Mouse (Mus musculus) G1E (cell line): Measurements from ENCODE around the gene Slc22a23. TPM values are rescaled to one million over a fixed set of nuclear protein-coding genes. Genes with fewer than 3 reads are reported as not detected.

Source experiments
- ATAC-seq: 2 replicates; pipeline ENCODE4 v1.8.0; 2016; ENCODE audit warnings: mild to moderate bottlenecking; ENCODE audit not compliant: insufficient number of reproducible peaks, poor library complexity, low FRiP score, severe bottlenecking; ENCODE audit errors: extremely low read depth
- DNase-seq: peaks from one replicate; pipeline ENCODE4 v3.0.0; 2012; ENCODE audit warnings: low spot score
- H3K27me3 ChIP-seq: 2 replicates; pipeline ENCODE4 v1.6.1; 2012; ENCODE audit warnings: mild to moderate bottlenecking, low read length, inconsistent platforms; ENCODE audit not compliant: insufficient read depth
- H3K36me3 ChIP-seq: replicated peaks from 2 replicates; pipeline ENCODE3; 2012; ENCODE audit warnings: mild to moderate bottlenecking, inconsistent platforms
- H3K4me1 ChIP-seq: 2 replicates; pipeline ENCODE4 v1.6.1; 2012; ENCODE audit warnings: low read depth, low read length, inconsistent platforms, mixed read lengths; ENCODE audit not compliant: insufficient read depth
- H3K4me3 ChIP-seq: 2 replicates; pipeline ENCODE4 v1.5.1; 2012; ENCODE audit warnings: low read depth, mild to moderate bottlenecking, inconsistent platforms, low read length, moderate library complexity, mixed read lengths
- H3K9me3 ChIP-seq: replicated peaks from 2 replicates; pipeline ENCODE4 v1.6.1; 2012; ENCODE audit warnings: inconsistent platforms
- CTCF ChIP-seq: IDR thresholded peaks from 2 replicates; pipeline ENCODE4 v1.5.1; 2012; ENCODE audit warnings: low read depth, low read length, inconsistent platforms, mixed read lengths
- GATA1 ChIP-seq: IDR thresholded peaks from 2 replicates; pipeline ENCODE4 v1.6.1; 2012; ENCODE audit warnings: borderline replicate concordance, low read length, inconsistent platforms, mixed read lengths
- GATA2 ChIP-seq: IDR thresholded peaks from 2 replicates; pipeline ENCODE4 v1.6.1; 2012; ENCODE audit warnings: low read depth, low read length, inconsistent platforms, borderline replicate concordance
- POLR2AphosphoS5 ChIP-seq: IDR thresholded peaks from 2 replicates; pipeline ENCODE4 v1.6.1; 2012; ENCODE audit warnings: low read depth, low read length, inconsistent platforms; ENCODE audit not compliant: insufficient replicate concordance
- TAL1 ChIP-seq: conservative IDR thresholded peaks from 2 replicates; pipeline ENCODE4 v1.6.1; 2012; ENCODE audit warnings: low read depth, low read length, inconsistent platforms, mixed read lengths
- polyA plus RNA-seq: library from polyadenylated mRNA; stranded (reverse); fragments of >175 nt; gene quantifications from 2 replicates; pipeline ENCODE4 v1.2.3, GENCODE M21; 2012
- total RNA-seq, 2 experiments: library from RNA; stranded (forward) in 1 of 2; stranded (reverse) in 1 of 2; fragments of 200-1000 nt in 1 of 2; fragments of >200 nt in 1 of 2; fragmentation: Nextera tagmentation in 1 of 2; gene quantifications; 2 replicates each; pipeline ENCODE4 v1.2.3; 2014 to 2017

Gene Slc22a23
- total and polyA plus RNA-seq, 3 experiments, result 18.0 to 68.0 (median 43.8) TPM

GRCm38 (mm10) chr13:34329589-34329988 lies 15.4 kb downstream of the Slc22a23 start:
- Histone ChIP-seq H3K27me3 (no peaks in the 10 kb centered on the region), H3K36me3 (peaks cover 70% of the 10 kb centered on the region), H3K4me1 (peaks cover 90% of the 10 kb centered on the region), H3K4me3 (no peak overlapping the region; the same call in 1 of the 2 replicates), H3K9me3 (no peaks in the 10 kb centered on the region)
- ATAC-seq (peak; percentile 40; the same call in 1 of the 2 replicates), DNase-seq (no peak)
- no peak for TF ChIP-seq GATA2
- TF ChIP-seq POLR2AphosphoS5, result no peak
- 0 out of 2 replicates have a peak, but pooled peaks have one; percentile 24 for TF ChIP-seq TAL1
- TF ChIP-seq CTCF, result no peak
- no peak for TF ChIP-seq GATA1

- TF ChIP-seq POLR2AphosphoS5, result no peak
- TF ChIP-seq GATA1, result no peak
- TF ChIP-seq GATA2, result no peak
- no peak for TF ChIP-seq TAL1
- TF ChIP-seq CTCF, result no peak
- no peaks in the 10 kb centered on the region for H3K9me3 ChIP-seq
- H3K27me3 ChIP-seq, result no peaks in the 10 kb centered on the region
- ATAC-seq (no peak), DNase-seq (no peak)
- H3K4me1 ChIP-seq, result peaks cover 76% of the 10 kb centered on the region
- peak overlapping the region; percentile 48; the same call in 1 of the 2 replicates for H3K4me3 ChIP-seq
- H3K36me3 ChIP-seq, result peaks cover 75% of the 10 kb centered on the region
Measured at GRCm38 (mm10) chr13:34326992-34327391, 18.0 kb downstream of the Slc22a23 start.

- Histone ChIP-seq H3K27me3 (no peaks in the 10 kb centered on the region), H3K4me3 (no peak overlapping the region), H3K9me3 (no peaks in the 10 kb centered on the region), H3K4me1 (peaks cover 61% of the 10 kb centered on the region), H3K36me3 (peaks cover 66% of the 10 kb centered on the region)
- DNase-seq, result no peak
- TF ChIP-seq GATA1 (no peak), CTCF (no peak), POLR2AphosphoS5 (no peak), TAL1 (no peak), GATA2 (no peak)
- ATAC-seq, result no peak
Measured at GRCm38 (mm10) chr13:34323361-34323760, 21.6 kb downstream of the Slc22a23 start.

GRCm38 (mm10) chr13:34320482-34320881 lies 24.5 kb downstream of the Slc22a23 start:
- ATAC-seq (no peak), DNase-seq (no peak)
- TF ChIP-seq GATA2 (no peak), TAL1 (no peak)
- H3K4me1 ChIP-seq, result peaks cover 52% of the 10 kb centered on the region
- H3K9me3 ChIP-seq, result no peaks in the 10 kb centered on the region
- no peaks in the 10 kb centered on the region for H3K27me3 ChIP-seq
- H3K4me3 ChIP-seq, result no peak overlapping the region
- peaks cover 70% of the 10 kb centered on the region for H3K36me3 ChIP-seq

GRCm38 (mm10) chr13:34317051-34317450 lies 27.9 kb downstream of the Slc22a23 start:
- no peaks in the 10 kb centered on the region for H3K9me3 ChIP-seq
- H3K36me3 ChIP-seq, result peaks cover 53% of the 10 kb centered on the region
- peaks cover 70% of the 10 kb centered on the region for H3K4me1 ChIP-seq
- TF ChIP-seq TAL1 (no peak), GATA2 (no peak), POLR2AphosphoS5 (no peak), GATA1 (no peak), CTCF (no peak)
- ATAC-seq, result no peak
- DNase-seq, result no peak
- no peaks in the 10 kb centered on the region for H3K27me3 ChIP-seq
- H3K4me3 ChIP-seq, result no peak overlapping the region

- no peak for TF ChIP-seq GATA1
- no peak for TF ChIP-seq TAL1
- no peak for TF ChIP-seq CTCF
- no peak for TF ChIP-seq GATA2
- TF ChIP-seq POLR2AphosphoS5, result no peak
- no peak for ATAC-seq
- no peaks in the 10 kb centered on the region for H3K9me3 ChIP-seq
- peaks cover 52% of the 10 kb centered on the region for H3K36me3 ChIP-seq
- DNase-seq, result no peak
- H3K4me1 ChIP-seq, result peaks cover 74% of the 10 kb centered on the region
- no peak overlapping the region for H3K4me3 ChIP-seq
- no peaks in the 10 kb centered on the region for H3K27me3 ChIP-seq
Measured at GRCm38 (mm10) chr13:34316511-34316910, 28.5 kb downstream of the Slc22a23 start.
